Mouse (Mus musculus) MEL (cell line): ENCODE measurements around the gene Asb8.

Source experiments
- CHD1 ChIP-seq: IDR thresholded peaks from 2 replicates; pipeline ENCODE4 v1.6.1; 2012; ENCODE audit warnings: low read depth, mild to moderate bottlenecking, inconsistent platforms, low read length, improper control_type of control experiment
- CHD2 ChIP-seq: IDR thresholded peaks from 2 replicates; pipeline ENCODE4 v1.6.1; 2011; ENCODE audit warnings: low read length, improper control_type of control experiment
- CTCF ChIP-seq, 3 experiments: IDR thresholded peaks in 2 of 3; conservative IDR thresholded peaks in 1 of 3; 2 replicates each; pipeline ENCODE4 v1.5.1; 2011 to 2012; ENCODE audit warnings: low read length in 3 of 3, low read depth in 2 of 3, mild to moderate bottlenecking in 2 of 3, improper control_type of control experiment in 1 of 3, inconsistent platforms in 1 of 3, mixed read lengths in 1 of 3, moderate library complexity in 1 of 3; ENCODE audit not compliant: control insufficient read depth in 1 of 3, insufficient read depth in 1 of 3, poor library complexity in 1 of 3, severe bottlenecking in 1 of 3
- EP300 ChIP-seq, 2 experiments: IDR thresholded peaks; 2 replicates each; pipeline ENCODE4 v1.6.1; 2011; ENCODE audit warnings: improper control_type of control experiment in 2 of 2, low read length in 2 of 2, low read depth in 1 of 2, mild to moderate bottlenecking in 1 of 2
- ETS1 ChIP-seq: IDR thresholded peaks from 2 replicates; pipeline ENCODE4 v1.6.1; 2012; ENCODE audit warnings: low read depth, mild to moderate bottlenecking, inconsistent platforms, low read length, improper control_type of control experiment, moderate library complexity
- HCFC1 ChIP-seq: IDR thresholded peaks from 2 replicates; pipeline ENCODE4 v1.6.1; 2012; ENCODE audit warnings: low read depth, mild to moderate bottlenecking, inconsistent platforms, low read length, improper control_type of control experiment, moderate library complexity
- KAT2A ChIP-seq: conservative IDR thresholded peaks from 2 replicates; pipeline ENCODE4 v1.6.1; 2012; ENCODE audit warnings: low read depth, low read length, improper control_type of control experiment, inconsistent platforms
- POLR2A ChIP-seq, 2 experiments: IDR thresholded peaks; 2 replicates each; pipeline ENCODE4 v1.6.1; 2011 to 2012; ENCODE audit warnings: low read length in 2 of 2, mild to moderate bottlenecking in 2 of 2, control low read depth in 1 of 2, improper control_type of control experiment in 1 of 2, low read depth in 1 of 2, moderate library complexity in 1 of 2; ENCODE audit not compliant: control insufficient read depth in 1 of 2, insufficient read depth in 1 of 2, poor library complexity in 1 of 2
- POLR2AphosphoS2 ChIP-seq: IDR thresholded peaks from 2 replicates; pipeline ENCODE4 v1.6.1; 2011; ENCODE audit warnings: low read length, improper control_type of control experiment
- SMC3 ChIP-seq: IDR thresholded peaks from 2 replicates; pipeline ENCODE4 v1.6.1; 2011; ENCODE audit warnings: low read depth, low read length, improper control_type of control experiment
- TAL1 ChIP-seq: IDR thresholded peaks from 2 replicates; pipeline ENCODE4 v1.6.1; 2012; ENCODE audit warnings: mild to moderate bottlenecking, inconsistent platforms, low read length, moderate library complexity, mixed read lengths
- USF1 ChIP-seq: IDR thresholded peaks from 2 replicates; pipeline ENCODE4 v1.6.1; 2014; ENCODE audit warnings: low read depth, mild to moderate bottlenecking, inconsistent platforms, low read length, improper control_type of control experiment, moderate library complexity
- USF2 ChIP-seq, 2 experiments: IDR thresholded peaks; 2 replicates each; pipeline ENCODE4 v1.6.1; 2011 to 2012; ENCODE audit warnings: improper control_type of control experiment in 2 of 2, low read length in 2 of 2, borderline replicate concordance in 1 of 2, inconsistent platforms in 1 of 2, low read depth in 1 of 2, mild to moderate bottlenecking in 1 of 2; ENCODE audit not compliant: insufficient read depth in 1 of 2

DNA sequence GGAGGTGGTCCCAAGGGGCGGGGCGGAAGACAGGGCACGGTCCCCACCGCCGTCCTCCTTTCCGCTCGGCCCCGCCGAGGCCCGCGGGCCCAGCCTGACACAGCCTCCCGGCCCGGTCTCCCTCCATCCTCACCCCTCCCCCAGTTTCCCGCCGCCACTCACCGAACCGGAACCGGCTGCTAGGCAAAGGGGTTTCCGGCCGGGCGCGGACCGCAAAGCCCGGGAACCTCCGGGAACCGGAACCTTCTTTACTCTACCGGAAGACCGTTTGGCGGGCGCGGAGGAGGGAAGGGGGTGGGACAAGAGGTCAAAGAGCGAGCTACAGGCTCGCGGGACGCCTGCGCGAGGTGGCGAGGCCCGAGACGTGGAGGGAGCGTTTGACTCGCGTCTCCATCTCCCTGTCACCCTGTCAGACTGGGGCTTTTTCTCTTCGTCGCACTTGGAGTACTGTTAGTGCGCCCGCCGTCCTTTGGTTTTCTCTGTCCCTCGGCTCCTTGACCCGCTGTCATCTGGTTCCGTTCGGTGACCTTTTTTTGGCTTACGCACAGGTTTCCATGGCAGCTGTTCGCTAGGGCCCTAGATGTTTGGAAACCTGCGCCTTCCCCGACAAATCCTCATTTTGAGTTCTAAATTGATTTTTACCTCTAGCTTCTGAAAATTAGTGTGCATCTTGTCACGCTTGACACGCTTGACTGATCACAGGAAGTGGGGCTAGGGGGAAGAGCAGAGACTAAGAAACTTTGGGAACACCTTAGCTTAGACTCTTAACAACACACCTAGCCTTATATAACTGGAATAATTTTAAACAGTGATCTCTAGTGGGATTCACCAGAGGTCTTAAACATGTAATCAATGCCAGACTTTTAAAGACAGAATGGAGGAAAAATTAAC lies 72.1 kb downstream of the Asb8 start, which contains the start of gene Senp1:
- TF ChIP-seq TAL1 (no peak), HCFC1 (peak; percentile 87), CTCF (IDR thresholded peaks at IDR 0.05 in 2 of 3, conservative IDR thresholded peaks at IDR 0.05 in 1 of 3; ENCODE audit: control insufficient read depth in 1 of 3, insufficient read depth in 1 of 3, low read depth in 2 of 3, low read length in 3 of 3, poor library complexity in 1 of 3, severe bottlenecking in 1 of 3) (no peak), USF2 (IDR thresholded peaks at IDR 0.05; ENCODE audit: borderline replicate concordance in 1 of 2, insufficient read depth in 1 of 2, low read depth in 1 of 2, low read length in 2 of 2) (no peak), CHD1 (no peak), POLR2A (IDR thresholded peaks at IDR 0.05; ENCODE audit: control insufficient read depth in 1 of 2, insufficient read depth in 1 of 2, low read depth in 1 of 2, low read length in 2 of 2, poor library complexity in 1 of 2) (peak; percentile 64 to 96; a peak in 3 of 4 replicates), USF1 (no peak), ETS1 (peak; percentile 42), POLR2AphosphoS2 (peak; percentile 55; the same call in 1 of the 2 replicates), CHD2 (peak; percentile 77), KAT2A (peak; percentile 67), EP300 (IDR thresholded peaks at IDR 0.05; ENCODE audit: low read depth in 1 of 2, low read length in 2 of 2) (no peak; a peak in 1 of 4 replicates), SMC3 (no peak)
